Mouse (Mus musculus) kidney, embryonic 16.5 days (tissue): Measurements from ENCODE around the gene Kif1c. TPM values are rescaled to one million over a fixed set of nuclear protein-coding genes. Genes with fewer than 3 reads are reported as not detected.

ENCODE experiments used
- ATAC-seq: fragments of 200-750 bp; cut with Nextera tagmentation; 2 replicates; pipeline ENCODE4 v1.8.0; 2017; ENCODE audit warnings: moderate TSS enrichment; ENCODE audit not compliant: low FRiP score, low TSS enrichment
- H3K27ac ChIP-seq: fragments of 300-500 bp; sonication (generic); 2 replicates; pipeline ENCODE4 v1.5.1; 2014; ENCODE audit warnings: low read length
- H3K27me3 ChIP-seq: fragments of 300-500 bp; sonication (generic); 2 replicates; pipeline ENCODE4 v1.6.1; 2014; ENCODE audit warnings: low read length, control low read depth, mixed read lengths; ENCODE audit not compliant: insufficient read depth
- H3K36me3 ChIP-seq: fragments of 300-500 bp; sonication (generic); 2 replicates; pipeline ENCODE4 v1.6.1; 2014; ENCODE audit warnings: low read length, control low read depth, mixed read lengths; ENCODE audit not compliant: insufficient read depth
- H3K4me1 ChIP-seq: fragments of 300-500 bp; sonication (generic); 2 replicates; pipeline ENCODE4 v1.6.1; 2014; ENCODE audit warnings: low read length, control low read depth, mixed read lengths; ENCODE audit not compliant: insufficient read depth
- H3K4me2 ChIP-seq: fragments of 300-500 bp; sonication (generic); replicated peaks from 2 replicates; pipeline ENCODE4 v1.6.1; 2014; ENCODE audit warnings: low read depth, low read length
- H3K4me3 ChIP-seq: fragments of 300-500 bp; sonication (generic); 2 replicates; pipeline ENCODE4 v1.5.1; 2014; ENCODE audit warnings: mild to moderate bottlenecking, low read length
- H3K9ac ChIP-seq: fragments of 300-500 bp; sonication (generic); replicated peaks from 2 replicates; pipeline ENCODE4 v1.6.1; 2014; ENCODE audit warnings: low read length
- H3K9me3 ChIP-seq: fragments of 300-500 bp; sonication (generic); 2 replicates; pipeline ENCODE4 v1.6.1; 2016; ENCODE audit warnings: low read length, control low read depth
- WGBS: fragments of 180-500 bp; shearing (Covaris S2); extraction: QIAGEN DNeasy Blood & Tissue Kit; methylation state at CpG from one replicate; pipeline ENCODE4 v1.1.7; 2014; 5-methylcytosine and 5-hydroxymethylcytosine counted together
- polyA plus RNA-seq: library from polyadenylated mRNA; unstranded; fragments of >200 nt; fragmentation: Nextera tagmentation; extraction: Ambion mirVana; gene quantifications from 2 replicates; pipeline ENCODE4 v1.2.1, GENCODE M21; 2015

Kif1c gene
- polyA plus RNA-seq, 1 experiment from 2014 or later, result 3.5 TPM

DNA sequence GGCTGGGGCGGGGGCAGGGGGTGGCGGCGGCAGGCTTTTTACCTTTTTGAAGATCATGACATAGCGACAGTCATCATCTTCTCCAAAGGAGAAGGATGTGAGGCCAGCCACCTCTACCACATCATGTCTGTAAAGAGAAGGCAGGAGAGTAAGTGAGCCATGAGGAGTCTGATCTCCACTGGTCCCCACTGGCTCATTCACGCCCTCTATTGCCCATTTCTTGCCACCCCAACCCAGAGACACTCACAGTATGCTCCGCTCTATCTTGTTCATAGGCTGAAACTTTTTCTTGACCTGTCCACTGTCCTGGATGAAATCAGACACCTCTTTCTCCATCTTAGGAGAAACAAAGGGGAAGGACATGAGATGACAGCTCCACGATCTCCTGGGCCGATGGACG lies 35.6 kb upstream of the Kif1c start:
- H3K9me3 ChIP-seq, result no peaks in the 10 kb centered on the region
- H3K27ac ChIP-seq, result no peak overlapping the region
- H3K9ac ChIP-seq, result no peak overlapping the region
- 85% methylated on average over 9 of the region's 9 CpGs for WGBS
- H3K27me3 ChIP-seq, result no peaks in the 10 kb centered on the region
- no peak overlapping the region for H3K4me2 ChIP-seq
- peaks cover 14% of the 10 kb centered on the region for H3K4me1 ChIP-seq
- no peak overlapping the region for H3K4me3 ChIP-seq
- no peak for ATAC-seq
- peaks cover 49% of the 10 kb centered on the region for H3K36me3 ChIP-seq

DNA sequence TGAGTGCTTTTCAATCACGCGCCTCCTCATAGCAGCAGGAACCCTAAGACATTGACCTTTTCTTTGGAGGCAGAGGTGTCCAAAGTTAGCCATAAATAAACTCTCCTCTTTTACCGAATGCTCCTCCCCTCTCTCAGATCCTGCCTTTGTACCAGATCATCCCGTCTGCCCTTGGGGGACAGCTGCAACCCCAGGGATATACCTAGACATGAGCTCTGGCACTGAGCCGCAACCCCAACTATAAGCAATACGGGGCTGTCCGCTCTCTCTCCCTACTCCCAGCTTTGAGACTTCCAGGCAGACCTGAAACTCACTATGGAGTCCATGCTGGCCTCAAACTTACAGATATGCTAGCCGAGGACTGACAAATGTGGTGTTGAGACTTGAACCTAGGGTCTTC lies 33.7 kb upstream of the Kif1c start:
- ATAC-seq, result no peak
- Histone ChIP-seq H3K27me3 (no peaks in the 10 kb centered on the region), H3K4me2 (no peak overlapping the region), H3K4me3 (no peak overlapping the region), H3K9ac (no peak overlapping the region), H3K36me3 (peaks cover 42% of the 10 kb centered on the region), H3K4me1 (peaks cover 24% of the 10 kb centered on the region), H3K27ac (no peak overlapping the region), H3K9me3 (no peaks in the 10 kb centered on the region)
- 94% methylated on average over 8 of the region's 8 CpGs for WGBS

DNA sequence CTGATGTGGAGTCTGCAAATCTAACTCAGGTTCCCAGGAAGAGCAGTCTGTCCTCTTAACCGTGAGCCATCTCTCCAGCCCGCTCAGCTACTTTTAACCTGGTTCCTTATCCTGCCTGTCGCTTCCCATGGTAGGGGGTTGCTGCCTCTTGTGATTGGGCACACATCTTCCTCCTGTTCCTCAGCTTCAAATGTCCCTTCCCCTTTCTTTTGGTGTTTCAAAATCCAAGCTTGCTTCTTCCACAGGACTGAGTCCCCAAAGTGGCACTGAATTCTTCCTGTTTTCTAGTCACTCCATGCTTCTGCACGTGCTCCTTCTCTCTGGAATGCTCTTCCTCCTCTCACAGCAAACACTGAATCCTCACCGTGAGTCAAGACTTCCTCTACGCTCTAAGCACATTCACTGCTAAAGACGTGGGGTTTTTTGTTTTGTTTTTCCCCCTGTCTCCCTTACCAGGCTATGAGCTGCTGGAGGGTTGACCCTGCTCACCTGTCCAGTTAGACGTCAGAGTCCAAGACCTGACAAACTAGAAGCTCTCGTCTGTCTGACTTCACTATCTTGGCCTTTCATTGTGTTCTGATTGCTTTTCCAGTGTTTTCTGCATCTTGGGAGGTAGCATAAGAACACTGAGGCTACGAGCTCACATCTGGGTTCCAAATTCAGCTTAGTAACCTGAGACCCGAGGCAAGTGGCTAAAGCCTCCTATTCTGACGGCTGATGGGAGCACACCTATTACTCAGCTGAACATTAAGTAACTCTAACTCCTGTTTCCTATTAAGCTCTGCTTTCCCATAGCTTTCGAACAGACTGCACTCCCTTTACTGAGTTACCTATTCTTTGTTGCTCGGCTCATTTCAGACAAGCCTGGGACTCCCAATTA lies 32.8 kb upstream of the Kif1c start:
- peak overlapping the region; percentile 72; the same call in 1 of the 2 replicates for H3K9ac ChIP-seq
- peaks cover 35% of the 10 kb centered on the region for H3K36me3 ChIP-seq

DNA sequence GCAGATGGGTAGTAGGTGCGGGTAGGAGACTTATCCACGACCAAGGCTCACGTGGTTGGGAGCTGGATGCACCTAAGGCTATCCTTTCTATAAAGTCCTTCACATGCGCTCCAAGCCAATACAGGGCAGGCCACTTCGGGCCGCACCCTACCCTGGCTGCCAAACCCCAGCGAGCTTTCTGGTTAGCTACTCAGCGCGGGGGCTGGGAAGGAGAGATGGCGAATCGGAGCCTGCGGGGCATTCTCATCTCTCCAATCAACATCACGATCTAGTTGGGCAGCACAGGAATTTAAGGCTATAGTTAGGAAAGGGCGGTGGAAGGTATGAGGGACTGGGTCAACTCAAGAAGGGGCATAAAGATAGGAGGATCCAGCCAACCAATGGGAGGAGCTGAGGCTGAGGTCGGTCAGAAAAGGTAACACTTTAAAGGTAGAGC lies 32.0 kb upstream of the Kif1c start:
- Histone ChIP-seq H3K4me2 (peak overlapping the region; percentile 89), H3K27ac (peak overlapping the region; percentile 99), H3K36me3 (peaks cover 27% of the 10 kb centered on the region), H3K9me3 (no peaks in the 10 kb centered on the region), H3K27me3 (no peaks in the 10 kb centered on the region), H3K9ac (peak overlapping the region; percentile 72), H3K4me1 (peaks cover 24% of the 10 kb centered on the region), H3K4me3 (peak overlapping the region; percentile 75)
- WGBS, result under 1% methylated on average over 15 of the region's 15 CpGs
- peak; percentile 63; the same call in 1 of the 2 replicates for ATAC-seq

More for the DNA sequence above, 32.8 kb upstream of the Kif1c start:
- Histone ChIP-seq H3K27me3 (no peaks in the 10 kb centered on the region), H3K4me2 (peak overlapping the region; percentile 89), H3K9me3 (no peaks in the 10 kb centered on the region), H3K4me3 (peak overlapping the region; percentile 75), H3K27ac (peak overlapping the region; percentile 99), H3K4me1 (peaks cover 24% of the 10 kb centered on the region)
- no peak for ATAC-seq
- WGBS, result 56% methylated on average over 14 of the region's 14 CpGs

DNA sequence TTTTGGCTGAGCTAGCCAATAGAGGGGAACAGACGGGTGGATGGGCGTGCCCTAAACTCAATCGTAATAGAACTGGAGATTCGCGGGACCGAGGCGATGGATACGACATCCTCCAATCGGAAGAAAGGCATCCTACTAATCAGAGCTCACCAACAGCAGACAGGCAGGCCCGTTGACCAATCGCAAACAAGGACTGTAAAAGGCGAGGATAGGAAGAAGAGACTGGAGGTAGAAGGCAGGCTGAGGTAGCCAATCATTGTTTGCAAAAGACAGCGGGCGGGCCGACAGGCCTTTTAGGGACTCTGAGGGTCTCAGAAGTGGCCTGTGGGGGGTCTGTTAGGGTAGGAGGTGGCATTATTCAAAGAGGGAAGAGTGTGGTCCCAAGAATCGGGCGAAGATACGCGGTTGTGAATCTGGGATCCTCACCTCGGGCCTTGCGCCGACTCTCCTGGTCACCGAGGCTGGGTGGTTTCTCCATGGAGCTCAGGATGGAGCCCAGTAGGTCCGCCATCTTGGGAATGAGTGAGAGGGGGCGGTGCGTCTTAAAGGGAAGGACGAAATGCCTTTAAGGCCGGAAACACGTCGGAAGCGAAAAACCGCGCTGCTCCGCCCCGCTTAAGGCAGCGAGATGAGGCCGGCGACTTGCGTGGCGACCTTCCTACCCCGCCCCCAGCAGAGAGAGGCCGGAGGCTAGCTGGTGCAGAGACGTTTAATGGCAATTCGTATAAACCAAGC lies 31.4 kb upstream of the Kif1c start, which contains the start of gene Spag7:
TSS of gene Spag7 (minus strand) at position 646 of the 735 bp plus-strand sequence.
- peak within 1 kb of the TSS; percentile 89 for H3K4me2 ChIP-seq
- H3K36me3 ChIP-seq, result peaks cover 26% of the 10 kb centered on the region
- peak within 1 kb of the TSS; percentile 91 for H3K9ac ChIP-seq
- H3K27me3 ChIP-seq, result no peaks in the 10 kb centered on the region
- WGBS, result under 1% methylated on average over 44 of the region's 44 CpGs
- peak; percentile 97 for ATAC-seq
- peak within 1 kb of the TSS; percentile 75 for H3K4me3 ChIP-seq
- H3K9me3 ChIP-seq, result no peaks in the 10 kb centered on the region
- peaks cover 24% of the 10 kb centered on the region for H3K4me1 ChIP-seq
- H3K27ac ChIP-seq, result peak within 1 kb of the TSS; percentile 99

DNA sequence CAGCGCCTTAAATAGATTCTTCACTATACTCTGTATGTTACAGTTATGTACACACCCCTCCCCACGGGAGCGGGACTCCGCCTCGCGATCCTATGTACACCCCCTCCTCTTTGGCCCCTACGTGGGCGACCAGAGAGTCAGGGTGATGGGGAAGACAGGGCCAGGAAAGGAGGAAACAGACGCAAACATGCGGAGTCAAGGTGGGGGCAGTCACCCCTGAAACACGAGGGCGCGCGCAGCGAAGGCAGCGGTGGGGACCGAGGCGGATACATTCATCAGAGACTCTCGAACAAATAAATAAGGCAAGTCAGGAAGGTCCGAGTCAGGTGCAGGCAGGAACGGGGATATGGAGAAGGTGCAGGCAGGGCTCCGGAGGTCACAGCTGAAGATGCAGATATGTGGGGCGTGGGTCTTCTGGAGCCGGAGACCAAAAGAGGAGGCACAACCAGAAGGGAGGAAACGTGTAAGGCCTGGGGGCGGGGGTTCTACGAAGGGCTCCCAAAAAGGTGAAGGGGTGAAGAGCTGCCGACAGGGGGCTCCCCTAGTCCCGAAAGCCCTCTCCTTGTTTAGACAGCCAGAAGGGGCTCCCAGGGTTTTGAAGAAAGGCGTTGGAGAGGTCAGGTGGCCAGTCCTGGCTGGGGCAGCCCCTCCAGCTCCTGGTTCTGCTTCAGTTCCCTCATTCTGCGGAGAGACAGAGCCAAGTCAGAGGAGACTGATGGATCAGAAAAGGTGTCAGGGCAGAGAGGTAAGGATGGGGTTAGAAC lies 30.6 kb upstream of the Kif1c start:
- Histone ChIP-seq H3K36me3 (peaks cover 24% of the 10 kb centered on the region), H3K4me1 (peaks cover 24% of the 10 kb centered on the region), H3K9ac (peak overlapping the region; percentile 91), H3K4me2 (peak overlapping the region; percentile 89), H3K27me3 (no peaks in the 10 kb centered on the region), H3K9me3 (no peaks in the 10 kb centered on the region), H3K4me3 (peak overlapping the region; percentile 75), H3K27ac (peak overlapping the region; percentile 99)
- peak; percentile 23 for ATAC-seq
- WGBS, result under 1% methylated on average over 31 of the region's 31 CpGs

DNA sequence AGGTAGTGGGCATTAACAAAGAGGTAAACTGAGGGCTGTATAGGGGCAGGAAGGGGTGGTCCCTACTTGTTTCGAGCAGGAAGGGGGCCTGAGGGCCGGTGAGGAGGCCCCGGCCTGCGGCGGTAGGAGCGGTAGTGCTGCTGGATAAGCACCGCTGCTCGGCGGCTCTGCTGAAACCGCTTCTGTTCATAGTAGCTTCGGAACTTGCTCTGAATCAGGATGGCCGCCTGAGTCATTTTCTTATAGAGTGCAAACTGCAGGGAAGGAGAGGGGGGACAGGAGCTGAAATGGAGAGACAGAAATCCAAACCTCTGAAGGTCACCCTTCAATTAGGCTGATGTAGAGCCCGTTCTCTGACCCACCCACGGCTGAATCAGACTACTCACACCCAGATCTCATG lies 29.9 kb upstream of the Kif1c start:
- peak overlapping the region; percentile 91 for H3K9ac ChIP-seq
- no peak for ATAC-seq
- H3K4me2 ChIP-seq, result peak overlapping the region; percentile 89
- H3K4me1 ChIP-seq, result peaks cover 24% of the 10 kb centered on the region
- H3K36me3 ChIP-seq, result peaks cover 19% of the 10 kb centered on the region
- WGBS, result 35% methylated on average over 14 of the region's 14 CpGs
- H3K27ac ChIP-seq, result peak overlapping the region; percentile 99
- peak overlapping the region; percentile 75 for H3K4me3 ChIP-seq
- no peaks in the 10 kb centered on the region for H3K27me3 ChIP-seq
- no peaks in the 10 kb centered on the region for H3K9me3 ChIP-seq

DNA sequence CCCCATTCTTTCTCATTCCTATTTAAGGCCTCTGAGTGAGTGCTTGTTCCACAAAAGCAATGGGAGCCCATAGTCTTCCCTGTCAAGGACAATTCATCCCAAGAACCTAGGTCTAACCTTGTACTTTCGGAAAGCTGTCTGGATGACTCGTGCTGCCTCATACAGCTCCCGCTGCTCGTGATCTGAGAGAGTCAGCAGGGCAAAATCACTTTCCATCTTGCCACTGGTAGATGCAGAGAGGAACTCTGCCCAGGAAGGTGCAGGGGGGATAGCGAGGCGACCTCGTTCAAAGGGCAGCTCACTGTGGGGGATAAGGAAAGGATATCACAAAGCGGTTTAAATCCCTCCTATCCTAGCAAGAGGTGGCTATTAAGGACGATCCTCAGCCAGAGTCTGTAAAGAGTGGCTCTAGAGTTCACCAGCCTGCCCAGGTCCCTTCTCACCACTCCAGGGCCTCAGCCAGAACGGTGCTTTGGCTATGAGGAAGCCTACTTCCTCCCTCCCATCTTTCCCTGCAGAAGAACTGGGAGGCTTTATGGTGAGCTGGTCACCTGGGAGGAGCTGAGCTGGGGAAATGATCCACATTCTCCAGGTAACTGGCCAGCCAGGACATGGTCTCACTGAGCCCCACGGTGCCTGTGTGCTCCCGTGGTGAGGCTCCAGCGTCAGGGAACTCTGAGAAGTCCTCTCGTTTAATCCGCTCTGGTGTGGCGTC lies 28.9 kb upstream of the Kif1c start:
- no peak overlapping the region for H3K27ac ChIP-seq
- H3K36me3 ChIP-seq, result peaks cover 18% of the 10 kb centered on the region
- no peak overlapping the region for H3K4me2 ChIP-seq
- no peaks in the 10 kb centered on the region for H3K9me3 ChIP-seq
- whole genome bisulfite sequencing, result 88% methylated on average over 16 of the region's 16 CpGs
- no peak for ATAC-seq
- H3K27me3 ChIP-seq, result no peaks in the 10 kb centered on the region
- no peak overlapping the region for H3K9ac ChIP-seq
- no peak overlapping the region for H3K4me3 ChIP-seq
- H3K4me1 ChIP-seq, result peaks cover 24% of the 10 kb centered on the region

DNA sequence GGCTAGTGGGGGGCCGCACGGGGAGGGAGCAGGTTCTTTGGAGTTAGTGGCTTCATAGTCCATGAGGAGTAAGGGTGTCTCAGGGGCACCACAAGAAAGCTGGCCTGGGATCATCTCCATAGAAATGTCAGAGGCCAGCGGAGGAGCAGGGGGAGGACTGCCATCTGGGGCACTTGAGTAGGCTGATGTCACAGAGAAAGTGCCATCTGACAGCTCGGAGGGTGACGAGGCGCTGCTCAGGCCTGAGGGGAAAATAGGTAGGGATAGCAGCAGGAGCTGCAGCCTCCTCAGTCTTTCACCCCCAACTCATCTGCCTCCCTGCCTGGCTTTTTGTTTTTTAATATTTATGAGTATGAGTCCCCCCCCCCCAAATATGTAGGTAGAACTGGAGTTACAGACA lies 26.3 kb upstream of the Kif1c start:
- peaks cover 10% of the 10 kb centered on the region for H3K4me1 ChIP-seq
- no peaks in the 10 kb centered on the region for H3K27me3 ChIP-seq
- H3K9ac ChIP-seq, result no peak overlapping the region
- H3K4me3 ChIP-seq, result no peak overlapping the region
- no peak for ATAC-seq
- H3K27ac ChIP-seq, result no peak overlapping the region
- H3K4me2 ChIP-seq, result no peak overlapping the region
- H3K36me3 ChIP-seq, result peaks cover 16% of the 10 kb centered on the region
- 76% methylated on average over 6 of the region's 6 CpGs for WGBS
- no peaks in the 10 kb centered on the region for H3K9me3 ChIP-seq
